Mouse (Mus musculus): ENCODE results near the gene Reps1.

- TF ChIP-seq CEBPB (IDR thresholded peaks at IDR 0.05; ENCODE audit: insufficient read depth, poor library complexity, severe bottlenecking) (no peak), MAX (IDR thresholded peaks at IDR 0.05; ENCODE audit: low read depth) (no peak), MYOG (IDR thresholded peaks at IDR 0.05; ENCODE audit: control insufficient read depth in 1 of 3, insufficient read depth in 1 of 3, insufficient read length in 2 of 3, low read depth in 2 of 3) (no peak), POLR2A (IDR thresholded peaks at IDR 0.05; ENCODE audit: insufficient read length, low read depth) (peak; percentile 59), POLR2AphosphoS2 (IDR thresholded peaks at IDR 0.05; ENCODE audit: insufficient read length, low read depth) (peak; percentile 44), E2F4 (IDR thresholded peaks at IDR 0.05; ENCODE audit: insufficient read depth) (no peak), USF1 (IDR thresholded peaks at IDR 0.05; ENCODE audit: low read depth) (peak; percentile 86)
Measured at GRCm38 (mm10) chr10:18022741-18023347, 32.8 kb upstream of the Reps1 start, which contains the start of gene Abracl.
